Mouse (Mus musculus): ENCODE results near the gene Gm11554. TPM values are rescaled to one million over a fixed set of nuclear protein-coding genes. Genes with fewer than 3 reads are reported as not detected.

Gm11554 gene
- polyA plus RNA-seq, 1 experiment: not detected

GRCm38 (mm10) chr11:99768410-99768809 lies 35.8 kb downstream of the Gm11554 start:
- H3K36me3 ChIP-seq (ENCODE audit: control insufficient read depth, insufficient read depth): no peaks in the 10 kb centered on the region
- H3K4me2 ChIP-seq (ENCODE audit: low read depth): no peak overlapping the region
- peaks cover 5% of the 10 kb centered on the region for H3K27me3 ChIP-seq (ENCODE audit: control insufficient read depth, insufficient read depth, insufficient read length)
- TF ChIP-seq MYOD1 (IDR thresholded peaks at IDR 0.05; ENCODE audit: control insufficient read depth in 1 of 3, insufficient read length in 2 of 3, low read depth in 2 of 3) (no peak), REST (IDR thresholded peaks at IDR 0.05; ENCODE audit: insufficient read depth, insufficient read length) (no peak), SRF (IDR thresholded peaks at IDR 0.05; ENCODE audit: control insufficient read depth, insufficient read length, low read depth) (no peak), USF1 (IDR thresholded peaks at IDR 0.05; ENCODE audit: low read depth) (no peak), POLR2A (IDR thresholded peaks at IDR 0.05; ENCODE audit: insufficient read length, low read depth) (no peak), CEBPB (IDR thresholded peaks at IDR 0.05; ENCODE audit: insufficient read depth, poor library complexity, severe bottlenecking) (no peak), POLR2AphosphoS2 (IDR thresholded peaks at IDR 0.05; ENCODE audit: insufficient read length, low read depth) (no peak), TCF3 (IDR thresholded peaks at IDR 0.05; ENCODE audit: insufficient read length, low read depth) (no peak), E2F4 (IDR thresholded peaks at IDR 0.05; ENCODE audit: insufficient read depth) (no peak)
- no peak overlapping the region for H3ac ChIP-seq (ENCODE audit: control insufficient read depth, insufficient read length)
- no peak overlapping the region for H3K4me3 ChIP-seq
- no peaks in the 10 kb centered on the region for H3K79me2 ChIP-seq (ENCODE audit: control insufficient read depth, insufficient read depth)

GRCm38 (mm10) chr11:99758877-99759276 lies 45.4 kb downstream of the Gm11554 start:
- no peaks in the 10 kb centered on the region for H3K36me3 ChIP-seq (ENCODE audit: control insufficient read depth, insufficient read depth)
- TF ChIP-seq TCF3 (IDR thresholded peaks at IDR 0.05; ENCODE audit: insufficient read length, low read depth): no peak
- peak in 2 of 3 experiments; percentile 49 to 65 for TF ChIP-seq MYOD1 (IDR thresholded peaks at IDR 0.05; ENCODE audit: control insufficient read depth in 1 of 3, insufficient read length in 2 of 3, low read depth in 2 of 3)
- TF ChIP-seq MYOG (IDR thresholded peaks at IDR 0.05; ENCODE audit: control insufficient read depth in 1 of 3, insufficient read depth in 1 of 3, insufficient read length in 2 of 3, low read depth in 2 of 3): peak in 2 of 3 experiments; percentile 53 to 87
- no peak overlapping the region for H3K4me3 ChIP-seq
- no peaks in the 10 kb centered on the region for H3K79me2 ChIP-seq (ENCODE audit: control insufficient read depth, insufficient read depth)
- peaks cover 7% of the 10 kb centered on the region for H3K27me3 ChIP-seq (ENCODE audit: control insufficient read depth, insufficient read depth, insufficient read length)
- no peak overlapping the region for H3K4me2 ChIP-seq (ENCODE audit: low read depth)
- no peak overlapping the region for H3ac ChIP-seq (ENCODE audit: control insufficient read depth, insufficient read length)

Other genes starting within 250 kb of the Gm11554 start
- not detected for gene Krtap3-2, start 247.6 kb downstream of the Gm11554 start, polyA plus RNA-seq (2012; fragmentation: generic; extraction: Trizol)
- gene Gm11939, start 245.0 kb downstream of the Gm11554 start, polyA plus RNA-seq (2012; fragmentation: generic; extraction: Trizol): not detected
- not detected for gene Krtap3-1, start 237.8 kb downstream of the Gm11554 start, polyA plus RNA-seq (2012; fragmentation: generic; extraction: Trizol)
- not detected for gene Krtap1-5, start 223.4 kb downstream of the Gm11554 start, polyA plus RNA-seq (2012; fragmentation: generic; extraction: Trizol)
- not detected for gene Krtap1-4, start 220.8 kb downstream of the Gm11554 start, polyA plus RNA-seq (2012; fragmentation: generic; extraction: Trizol)
- gene Krtap1-3, start 213.1 kb downstream of the Gm11554 start, polyA plus RNA-seq (2012; fragmentation: generic; extraction: Trizol): not detected
- not detected for gene Krtap9-3, start 206.3 kb downstream of the Gm11554 start, polyA plus RNA-seq (2012; fragmentation: generic; extraction: Trizol)
- not detected for gene Gm11938, start 201.1 kb downstream of the Gm11554 start, polyA plus RNA-seq (2012; fragmentation: generic; extraction: Trizol)
- not detected for gene Gm11937, start 194.3 kb downstream of the Gm11554 start, polyA plus RNA-seq (2012; fragmentation: generic; extraction: Trizol)
- not detected for gene Krtap2-4, start 189.6 kb downstream of the Gm11554 start, polyA plus RNA-seq (2012; fragmentation: generic; extraction: Trizol)
- gene Gm11562, start 184.0 kb downstream of the Gm11554 start, polyA plus RNA-seq (2012; fragmentation: generic; extraction: Trizol): not detected
- not detected for gene Krtap4-1, start 176.2 kb downstream of the Gm11554 start, polyA plus RNA-seq (2012; fragmentation: generic; extraction: Trizol)
- not detected for gene Krtap4-2, start 169.4 kb downstream of the Gm11554 start, polyA plus RNA-seq (2012; fragmentation: generic; extraction: Trizol)
- not detected for gene Krtap4-7, start 160.4 kb downstream of the Gm11554 start, polyA plus RNA-seq (2012; fragmentation: generic; extraction: Trizol)
- not detected for gene Gm11555, start 154.2 kb downstream of the Gm11554 start, polyA plus RNA-seq (2012; fragmentation: generic; extraction: Trizol)
- gene Gm11563, start 145.5 kb downstream of the Gm11554 start, polyA plus RNA-seq (2012; fragmentation: generic; extraction: Trizol): not detected
- not detected for gene Krtap4-6, start 138.5 kb downstream of the Gm11554 start, polyA plus RNA-seq (2012; fragmentation: generic; extraction: Trizol)
- not detected for gene Gm14190, start 113.7 kb downstream of the Gm11554 start, polyA plus RNA-seq (2012; fragmentation: generic; extraction: Trizol)
- gene Gm14180, start 70.2 kb downstream of the Gm11554 start, polyA plus RNA-seq (2012; fragmentation: generic; extraction: Trizol): not detected
- gene Gm11595, start 31.5 kb downstream of the Gm11554 start, polyA plus RNA-seq (2012; fragmentation: generic; extraction: Trizol): not detected
- gene Krtap4-8, start 23.7 kb downstream of the Gm11554 start, polyA plus RNA-seq (2012; fragmentation: generic; extraction: Trizol): not detected
- not detected for gene Krtap4-9, start 19.2 kb downstream of the Gm11554 start, polyA plus RNA-seq (2012; fragmentation: generic; extraction: Trizol)
- not detected for gene Gm11596, start 11.0 kb downstream of the Gm11554 start, polyA plus RNA-seq (2012; fragmentation: generic; extraction: Trizol)
- not detected for gene Gm11569, start 5.5 kb downstream of the Gm11554 start, polyA plus RNA-seq (2012; fragmentation: generic; extraction: Trizol)
- not detected for gene Krtap4-13, start 5.4 kb upstream of the Gm11554 start, polyA plus RNA-seq (2012; fragmentation: generic; extraction: Trizol)
- gene Gm11564, start 11.2 kb upstream of the Gm11554 start, polyA plus RNA-seq (2012; fragmentation: generic; extraction: Trizol): not detected
- gene 2300003K06Rik, start 33.6 kb upstream of the Gm11554 start, polyA plus RNA-seq (2012; fragmentation: generic; extraction: Trizol): not detected
- gene Krtap4-16, start 47.2 kb upstream of the Gm11554 start, polyA plus RNA-seq (2012; fragmentation: generic; extraction: Trizol): not detected
- gene Gm11568, start 53.5 kb upstream of the Gm11554 start, polyA plus RNA-seq (2012; fragmentation: generic; extraction: Trizol): not detected
- not detected for gene Gm11559, start 60.0 kb upstream of the Gm11554 start, polyA plus RNA-seq (2012; fragmentation: generic; extraction: Trizol)
- gene Krtap9-1, start 68.9 kb upstream of the Gm11554 start, polyA plus RNA-seq (2012; fragmentation: generic; extraction: Trizol): not detected
- gene Gm11567, start 74.7 kb upstream of the Gm11554 start, polyA plus RNA-seq (2012; fragmentation: generic; extraction: Trizol): not detected
- not detected for gene Krtap31-1, start 103.5 kb upstream of the Gm11554 start, polyA plus RNA-seq (2012; fragmentation: generic; extraction: Trizol)
- not detected for gene Gm11565, start 110.3 kb upstream of the Gm11554 start, polyA plus RNA-seq (2012; fragmentation: generic; extraction: Trizol)
- gene Krtap31-2, start 131.8 kb upstream of the Gm11554 start, polyA plus RNA-seq (2012; fragmentation: generic; extraction: Trizol): not detected
- not detected for gene Krtap9-5, start 144.0 kb upstream of the Gm11554 start, polyA plus RNA-seq (2012; fragmentation: generic; extraction: Trizol)
- not detected for gene Krtap29-1, start 174.6 kb upstream of the Gm11554 start, polyA plus RNA-seq (2012; fragmentation: generic; extraction: Trizol)
- gene Krtap16-1, start 182.2 kb upstream of the Gm11554 start, polyA plus RNA-seq (2012; fragmentation: generic; extraction: Trizol): not detected
- gene Krtap17-1, start 189.5 kb upstream of the Gm11554 start, polyA plus RNA-seq (2012; fragmentation: generic; extraction: Trizol): not detected
- gene Krt33a, start 211.8 kb upstream of the Gm11554 start, polyA plus RNA-seq (2012; fragmentation: generic; extraction: Trizol): not detected
- gene Krt33b, start 225.4 kb upstream of the Gm11554 start, polyA plus RNA-seq (2012; fragmentation: generic; extraction: Trizol): 0.06 TPM
- gene Krt34, start 237.1 kb upstream of the Gm11554 start, polyA plus RNA-seq (2012; fragmentation: generic; extraction: Trizol): not detected
- 0.89 TPM for gene Krt31, start 246.1 kb upstream of the Gm11554 start, polyA plus RNA-seq (2012; fragmentation: generic; extraction: Trizol)

Measured in myocyte (in vitro differentiated cells).